Comparison of ENCODE assay signal across 8 mouse cellular contexts in the genomic region with DNA sequence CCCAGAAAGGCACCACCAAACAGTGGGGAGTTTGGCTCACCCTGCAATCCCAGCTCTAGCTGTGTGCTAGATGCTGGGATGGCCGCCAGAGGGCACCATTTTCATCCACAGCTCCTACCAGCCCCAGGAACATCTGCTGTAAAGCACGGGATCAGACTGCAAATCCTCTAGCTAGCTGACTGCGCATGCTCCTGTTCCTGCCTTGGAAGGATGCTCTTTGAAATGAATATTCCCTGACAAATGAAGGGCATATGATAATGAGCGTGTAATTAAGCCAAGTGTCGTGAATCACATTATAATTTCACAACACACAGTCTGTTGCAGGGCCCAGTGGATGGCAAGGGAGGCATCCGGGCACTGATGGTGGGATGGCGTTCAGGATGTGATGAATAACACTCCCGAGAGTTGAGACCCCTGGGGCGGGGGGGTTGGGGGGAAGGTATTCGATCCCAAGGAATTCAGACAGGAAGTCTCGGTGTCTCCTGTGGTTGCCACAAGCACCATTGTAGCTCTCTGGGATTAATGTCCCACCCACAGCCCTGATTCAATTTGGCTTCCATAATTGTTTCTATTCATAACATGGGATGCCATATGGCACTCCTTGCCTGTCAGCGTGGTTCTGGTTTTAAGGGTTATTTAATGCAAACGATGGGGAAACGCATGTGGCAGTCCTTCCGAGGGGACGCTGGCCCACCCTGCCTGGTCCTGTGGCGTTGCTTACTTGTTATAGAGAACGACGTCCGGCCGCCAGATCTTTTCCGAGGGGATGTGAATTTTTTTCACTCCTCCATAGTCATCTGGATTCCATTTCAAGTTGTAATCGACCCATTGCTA. TPM values are rescaled to one million over a fixed set of nuclear protein-coding genes. Genes with fewer than 3 reads are reported as not detected.
DNase-seq lines count a peak whose midpoint lies in the region; ATAC-seq lines count a peak whose summit lies in the region.

No protein-coding gene starts in this region.

- peak; percentile 84 for ATAC-seq in megakaryocyte-erythroid progenitor cell, adult 5-6 weeks (replicated peaks; ENCODE audit: low FRiP score, low TSS enrichment, poor library complexity, severe bottlenecking)

- peak; percentile 19 for DNase-seq in spleen, adult 12 weeks (ENCODE audit: low spot score)
- DNase-seq in spleen, postnatal 36 days (ENCODE audit: low spot score in 2 of 2), result no peak
- peak; percentile 91 for DNase-seq in embryo, embryonic 10 days (ENCODE audit: low spot score)
- peak; percentile 83 for DNase-seq in gastrocnemius, postnatal 10 days
- DNase-seq in hindlimb bud, embryonic 11.5 days (ENCODE audit: extremely low spot score, low read depth, low spot score), result peak; percentile 91
- peak; percentile 87 to 91 for DNase-seq in left cerebral cortex, adult 18-20 months (ENCODE audit: low spot score in 2 of 2)
- peak; percentile 61 for DNase-seq in skeletal muscle tissue, adult 2 months (ENCODE audit: low read depth, low spot score)

RNA-seq across cellular contexts. Expression of gene Chrna1, which starts 7.4 kb away (rescaled TPM):
- total RNA-seq in gastrocnemius, postnatal 10 days (2021), result 10 to 100 TPM; 31.7 to 37.0 TPM
- under 1 TPM; 0.07 to 0.16 TPM for total RNA-seq in left cerebral cortex, adult 18-20 months (2021)
- total RNA-seq in megakaryocyte-erythroid progenitor cell, adult 5-6 weeks (2014; fragmentation: Nextera tagmentation), result 0.28 TPM in 1 of 2 replicates, not detected in the other
- total RNA-seq in megakaryocyte-erythroid progenitor cell, adult 5-6 weeks (2017), result not detected in 2 replicates

RNA-seq across cellular contexts. Expression of gene Wipf1, which starts 43.2 kb away (rescaled TPM):
- total RNA-seq in gastrocnemius, postnatal 10 days (2021), result 10 to 100 TPM; 21.5 to 27.6 TPM
- 1 to 10 TPM; 7.9 to 9.4 TPM for total RNA-seq in left cerebral cortex, adult 18-20 months (2021)
- 7.7 and 14.0 TPM in 2 replicates for total RNA-seq in megakaryocyte-erythroid progenitor cell, adult 5-6 weeks (2014; fragmentation: Nextera tagmentation)
- 3.9 and 9.6 TPM in 2 replicates for total RNA-seq in megakaryocyte-erythroid progenitor cell, adult 5-6 weeks (2017)

Comparison
In these comparisons a context has a peak if more than half of its experiments do, and no peak if none do; other contexts are left out.
1. DNase-seq: peak in spleen, adult 12 weeks (single experiment), embryo, embryonic 10 days (single experiment), gastrocnemius, postnatal 10 days (single experiment), hindlimb bud, embryonic 11.5 days (single experiment), left cerebral cortex, adult 18-20 months (2 of 2) and skeletal muscle tissue, adult 2 months (single experiment); none in spleen, postnatal 36 days (0 of 2).
2. RNA of gene Chrna1, which starts 7.4 kb away (total RNA-seq): 31.7 to 37.0 TPM in gastrocnemius, postnatal 10 days; 0.28 TPM in megakaryocyte-erythroid progenitor cell, adult 5-6 weeks and 0.07 to 0.16 TPM in left cerebral cortex, adult 18-20 months; every median in the first group is over 10 times any median in the second.